Mouse (Mus musculus) kidney, adult 8-10 months (tissue): ENCODE measurements around the gene Mthfsd.
A peak's percentile ranks its signal among the peaks of the same experiment; 100 is the strongest.
"Not testable (repeated sequence)": the region's sequence is repeated elsewhere in the genome, so short reads cannot be mapped to it uniquely, and the experiment has no call there.

Source experiments
- DNase-seq, 2 experiments: peaks; one replicate each; pipeline ENCODE4 v3.0.0; 2022

Gene Mthfsd

DNA sequence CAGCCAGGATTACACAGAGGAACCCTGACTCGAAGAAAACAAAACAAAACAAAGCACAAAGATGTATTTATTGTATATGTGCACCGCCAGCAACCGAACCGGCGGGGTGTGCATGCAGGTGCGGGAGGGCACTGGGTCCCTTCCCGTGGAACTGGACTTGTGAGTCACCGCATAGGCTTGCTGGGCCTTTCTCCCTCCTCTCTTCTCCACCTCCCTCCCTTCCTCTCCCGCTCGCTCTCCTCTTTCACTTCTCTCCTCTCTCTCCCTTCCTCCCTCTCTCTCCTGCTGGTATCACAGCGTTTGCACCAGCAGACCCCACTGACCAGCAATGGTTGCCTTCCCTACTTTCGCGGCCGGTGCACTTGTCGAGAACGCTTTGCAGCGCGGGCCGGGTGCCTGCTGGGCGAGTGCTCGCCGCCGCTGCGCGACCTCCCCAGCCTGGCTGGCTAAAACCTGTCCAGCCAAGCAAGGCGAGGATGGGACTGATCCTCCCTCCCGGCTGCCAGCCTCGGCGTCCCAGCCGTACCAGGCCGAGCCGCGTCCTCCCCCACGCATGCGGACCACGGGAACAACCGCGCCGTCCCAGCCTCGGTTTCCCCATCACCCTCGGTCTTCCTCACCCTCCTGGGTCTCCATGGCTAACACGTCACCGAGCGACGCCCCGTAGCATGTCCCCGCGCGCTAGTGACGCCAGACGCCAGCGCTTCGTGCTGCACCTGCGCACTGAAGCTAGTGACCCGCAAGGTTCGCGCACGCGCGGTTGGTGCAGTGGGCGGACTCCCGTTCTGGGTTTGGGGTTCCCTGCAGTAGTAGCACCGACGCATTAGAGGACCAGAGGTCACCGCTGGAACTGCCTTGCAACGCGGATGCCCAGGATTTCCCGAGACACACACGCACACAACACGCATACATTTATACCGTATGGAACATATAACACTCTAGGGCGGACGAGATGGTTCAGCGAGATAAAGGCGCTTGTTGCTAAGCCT is at the start of gene Mthfsd:
Gene Mthfsd (minus strand): TSS at position 725 of the 989 bp plus-strand sequence.
- DNase-seq = peak; percentile 97 to 99

DNA sequence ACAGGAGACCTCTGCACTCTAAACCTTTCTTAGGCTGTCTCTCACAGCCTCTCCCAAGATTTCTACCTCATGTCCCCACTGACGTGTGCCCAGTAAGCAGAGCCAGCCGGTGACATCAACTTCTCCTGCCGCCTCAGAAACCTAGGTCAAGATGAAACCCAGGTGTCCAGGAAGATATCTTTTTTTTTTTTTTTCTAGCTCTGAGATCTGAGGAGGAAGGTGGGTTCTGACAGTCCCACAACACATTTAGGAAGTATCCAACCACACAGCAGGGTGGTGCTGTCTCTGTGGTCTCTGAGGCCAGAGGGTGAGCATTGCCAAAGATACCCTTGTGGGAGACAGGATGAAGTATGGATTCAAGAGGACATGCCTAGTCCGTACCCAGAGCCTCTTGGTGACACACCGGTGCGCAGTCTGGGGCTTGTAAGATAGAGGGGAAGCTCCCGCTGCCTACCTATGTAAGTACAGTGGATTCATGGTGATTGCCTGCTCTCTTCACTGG is 48.8 kb upstream of the Mthfsd start:
- no peak for DNase-seq

DNA sequence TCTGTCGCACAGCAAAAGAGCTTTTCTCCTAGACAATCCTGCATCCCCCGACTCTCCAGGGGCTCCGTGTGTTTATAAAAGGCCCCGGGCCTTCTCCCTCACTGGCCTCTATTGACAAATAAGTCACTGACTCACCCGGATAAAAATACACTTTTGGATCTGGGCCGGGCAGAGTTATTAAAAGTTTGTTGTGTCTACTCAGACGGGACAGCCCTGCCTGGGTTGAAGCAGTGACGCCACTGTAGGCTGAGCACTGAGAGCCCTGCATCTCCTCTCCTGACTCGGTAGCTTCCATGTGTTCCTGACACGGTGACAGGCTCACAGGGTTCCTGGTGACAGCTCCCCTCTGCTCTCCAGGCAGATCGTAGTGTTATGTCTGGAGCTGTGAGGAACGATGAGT is 44.2 kb upstream of the Mthfsd start:
- no peak for DNase-seq

DNA sequence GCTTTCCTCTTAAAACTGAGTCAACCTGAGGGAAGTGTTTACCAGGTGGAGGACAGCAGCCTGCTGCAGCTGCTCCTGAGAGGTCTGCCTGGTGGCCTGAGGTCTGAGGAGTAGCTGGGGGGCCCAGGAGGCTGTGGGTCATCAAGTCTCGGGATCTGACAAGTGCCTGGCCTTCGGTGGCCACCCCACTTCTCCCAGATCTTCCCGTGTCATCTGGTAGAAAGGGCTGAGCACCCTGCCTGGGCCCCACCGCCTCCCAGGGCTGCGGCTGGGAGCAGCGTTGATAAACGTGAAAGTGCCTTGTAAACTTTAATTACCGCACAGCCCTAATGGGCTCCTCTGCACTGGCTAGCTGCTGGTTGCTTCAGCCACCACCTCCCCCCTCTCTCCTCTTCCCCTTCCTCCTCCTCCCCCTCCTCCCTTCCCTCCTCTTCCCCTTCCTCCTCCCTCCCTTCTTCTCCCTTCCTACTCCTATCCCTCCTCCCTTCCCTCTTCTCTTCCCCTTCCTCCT is 40.4 kb upstream of the Mthfsd start:
- DNase-seq = no peak

DNA sequence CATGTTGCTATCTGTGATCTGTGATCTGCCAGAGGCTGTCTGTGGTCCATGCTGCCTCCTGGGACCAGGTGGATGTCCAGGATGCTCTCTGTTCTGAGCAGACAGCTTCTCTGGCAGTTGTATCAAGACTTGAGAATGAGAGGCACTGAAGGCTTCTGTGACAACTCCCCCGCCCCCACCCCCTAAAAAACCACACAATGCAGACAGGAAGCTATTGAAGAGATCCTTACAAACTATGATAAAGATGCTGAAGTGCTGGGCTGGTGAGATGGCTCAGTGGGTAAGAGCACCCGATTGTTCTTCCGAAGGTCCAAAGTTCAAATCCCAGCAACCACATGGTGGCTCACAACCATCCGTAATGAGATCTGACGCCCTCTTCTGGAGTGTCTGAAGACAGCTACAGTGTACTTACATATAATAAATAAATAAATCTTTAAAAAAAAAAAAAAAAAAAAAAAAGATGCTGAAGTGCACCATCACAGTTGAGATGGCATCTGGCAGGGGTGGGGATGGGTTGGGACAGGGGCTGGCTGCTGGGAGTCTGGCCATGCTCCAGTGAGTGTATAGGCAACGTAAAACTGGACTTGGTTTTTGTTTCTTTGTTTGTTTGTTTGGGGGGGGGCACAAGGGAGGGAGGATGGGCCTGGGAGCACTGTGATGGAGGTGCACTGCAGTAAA is 37.4 kb upstream of the Mthfsd start:
- not testable (repeated sequence) for DNase-seq

DNA sequence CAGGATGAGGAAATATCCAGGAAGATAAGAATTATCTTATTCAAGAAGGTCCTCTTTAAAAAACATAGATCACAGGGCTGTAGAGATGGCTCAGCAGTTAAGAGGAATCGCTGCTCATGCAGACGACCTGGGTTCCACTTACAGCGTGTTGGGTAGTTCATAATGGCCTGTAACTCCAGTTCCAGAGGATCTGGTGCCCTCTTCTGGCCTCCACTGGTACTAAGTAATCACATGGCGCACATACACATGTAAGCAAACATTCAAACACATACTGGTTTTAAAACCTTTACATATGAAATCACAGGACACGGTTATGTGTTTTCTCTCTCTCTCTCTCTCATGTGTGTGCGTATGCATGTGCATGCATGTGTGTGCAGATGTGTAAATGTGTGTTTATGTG is 28.7 kb upstream of the Mthfsd start:
- DNase-seq = no peak

DNA sequence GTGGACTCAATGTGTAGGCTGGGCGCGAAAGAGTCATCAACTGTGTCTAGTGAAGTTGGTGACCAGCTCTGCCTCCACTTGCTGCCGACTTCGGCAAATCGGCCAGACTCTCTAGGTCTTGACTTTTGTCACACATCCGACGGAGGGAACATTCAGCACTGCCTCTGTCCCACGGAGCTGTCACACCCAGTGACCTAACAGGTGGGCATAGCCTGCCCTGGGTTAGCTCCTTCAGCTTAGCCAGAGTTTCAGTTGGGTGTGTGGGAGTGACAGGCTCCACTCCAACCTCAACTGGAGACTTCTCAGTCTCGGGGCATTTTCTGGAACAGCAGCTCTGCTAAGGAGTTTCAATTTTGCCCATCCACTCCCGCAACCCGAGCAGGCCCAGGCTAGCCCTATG is 26.3 kb upstream of the Mthfsd start:
- no peak for DNase-seq

DNA sequence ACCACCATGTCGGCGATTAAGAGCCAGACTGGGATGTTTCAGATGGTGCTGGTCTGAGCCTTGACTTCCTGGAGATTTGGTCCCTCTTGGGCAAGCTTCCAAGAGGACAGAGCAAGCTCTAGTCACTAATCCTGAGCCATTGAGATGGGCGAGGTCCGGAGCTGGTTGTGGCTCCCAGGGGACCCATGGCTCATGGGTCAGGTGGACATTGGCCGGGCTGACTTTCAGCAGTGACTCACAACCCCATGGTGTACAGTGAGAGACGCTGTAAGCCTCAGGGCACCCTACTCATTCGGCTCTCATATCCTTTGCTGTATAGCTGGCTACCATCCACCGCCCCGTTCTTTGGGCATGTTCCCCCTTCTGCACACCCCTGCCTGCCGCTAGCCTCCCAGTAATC is 25.9 kb upstream of the Mthfsd start:
- DNase-seq = no peak

DNA sequence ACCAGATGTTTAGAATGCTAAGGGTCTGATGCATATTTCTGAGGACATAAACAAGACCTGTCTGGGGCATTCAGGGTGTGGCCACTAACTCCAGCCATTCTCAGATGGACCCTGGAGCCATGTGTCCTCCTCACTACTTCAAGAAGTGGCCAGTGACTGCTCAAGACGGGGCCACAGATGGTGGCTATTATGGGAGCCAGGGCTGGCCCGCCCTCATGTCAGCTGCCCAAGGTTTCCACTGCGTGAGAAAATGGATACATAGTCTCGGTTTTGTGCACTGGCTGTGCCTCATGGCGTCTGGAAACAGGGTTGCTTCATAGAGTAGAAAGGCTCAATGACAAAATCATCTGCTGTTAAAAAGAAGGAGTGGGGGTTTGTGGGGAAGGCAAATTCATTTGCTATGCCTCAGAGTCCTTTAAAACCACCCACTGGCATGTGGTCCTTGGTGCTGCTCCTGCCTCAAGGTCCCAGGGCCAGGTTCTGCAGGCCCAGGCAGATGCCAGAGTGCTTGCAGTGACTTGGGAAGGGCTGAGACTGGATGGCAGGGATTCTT is 24.8 kb upstream of the Mthfsd start:
- DNase-seq = no peak

DNA sequence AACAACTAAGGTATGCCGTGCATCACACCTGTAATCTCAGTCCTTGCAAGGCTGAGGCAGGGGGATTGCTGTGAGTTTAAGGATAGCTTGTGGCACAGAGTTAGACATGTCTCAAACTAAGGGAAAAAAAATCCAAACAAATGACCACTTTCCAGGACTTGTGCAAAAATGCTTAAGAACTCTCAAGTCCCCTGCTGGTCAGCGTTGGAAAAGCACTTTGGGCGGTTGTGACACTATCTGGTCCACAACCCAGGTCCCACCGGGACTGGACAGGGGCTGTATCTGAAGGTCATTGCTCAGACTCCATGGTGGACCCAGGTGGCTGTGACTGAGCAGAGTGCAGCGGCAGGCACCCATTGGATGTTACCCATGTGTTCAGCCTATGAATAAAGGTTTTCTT is 22.3 kb upstream of the Mthfsd start:
- DNase-seq = no peak

DNA sequence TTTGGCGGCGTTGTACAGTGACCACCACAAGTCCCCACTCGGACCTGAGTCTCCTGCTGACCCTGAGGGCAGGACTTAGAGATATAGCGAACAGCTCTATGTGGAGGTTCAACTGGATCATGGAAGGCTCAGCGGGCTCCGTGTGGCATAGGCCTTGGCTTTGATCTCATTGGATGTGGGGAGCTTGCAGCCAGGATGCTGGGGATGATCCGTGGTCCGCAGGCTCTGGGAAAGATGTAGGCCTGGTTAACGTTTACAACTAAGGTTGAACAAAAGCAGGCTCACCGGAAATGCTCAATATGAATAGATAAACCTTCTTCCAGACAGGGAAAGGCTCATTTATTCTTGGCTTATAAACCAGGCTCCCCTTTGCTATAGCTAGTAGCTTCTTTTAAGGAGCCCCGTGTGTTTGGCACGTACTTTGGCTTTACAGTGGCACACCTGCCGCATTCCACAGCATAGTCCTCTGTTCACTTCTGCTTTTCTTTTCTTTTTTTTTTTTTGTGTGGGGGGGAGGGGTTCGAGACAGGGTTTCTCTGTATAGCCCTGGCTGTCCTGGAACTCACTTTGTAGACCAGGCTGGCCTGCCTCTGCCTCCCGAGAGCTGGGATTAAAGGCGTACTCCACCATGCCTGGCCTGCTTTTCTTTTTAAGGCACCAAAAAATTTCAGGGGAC is 21.2 kb upstream of the Mthfsd start:
- no peak for DNase-seq

DNA sequence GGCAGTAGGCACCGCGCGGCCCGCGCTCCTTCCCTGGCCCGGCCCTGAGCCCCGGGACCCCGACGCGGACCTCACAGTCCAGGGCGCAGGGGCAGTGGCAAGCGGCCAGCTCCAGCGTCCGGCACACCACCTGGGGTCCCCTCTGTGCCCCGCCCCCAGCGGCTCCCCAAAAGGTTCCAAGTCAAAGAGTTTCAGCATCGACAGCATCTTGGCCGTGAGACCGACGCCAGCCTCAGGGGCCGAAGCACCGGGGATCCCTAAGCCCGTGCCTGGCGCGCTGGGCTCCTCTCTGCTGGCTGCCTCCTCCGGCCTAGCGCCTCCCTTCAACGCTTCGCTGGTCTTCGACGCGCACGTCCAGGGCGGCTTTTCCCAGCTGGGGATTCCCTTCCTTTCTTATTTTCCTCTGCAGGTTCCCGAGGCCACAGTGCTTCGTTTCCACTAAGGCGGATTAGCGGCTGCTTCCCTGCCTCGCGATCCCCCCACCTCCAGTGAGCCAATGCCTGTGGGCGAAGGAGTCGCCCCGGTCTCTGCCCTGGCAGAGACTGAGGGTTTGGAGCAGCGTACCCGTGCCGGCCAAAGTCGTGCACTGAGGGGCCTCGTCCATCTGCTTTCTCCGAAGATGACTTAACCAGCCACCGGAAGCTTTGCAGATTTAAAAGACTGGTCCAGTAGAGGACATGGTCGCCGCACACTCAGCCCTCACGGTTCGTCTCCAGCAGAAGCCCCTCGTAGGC is 20.5 kb upstream of the Mthfsd start:
- no peak for DNase-seq

DNA sequence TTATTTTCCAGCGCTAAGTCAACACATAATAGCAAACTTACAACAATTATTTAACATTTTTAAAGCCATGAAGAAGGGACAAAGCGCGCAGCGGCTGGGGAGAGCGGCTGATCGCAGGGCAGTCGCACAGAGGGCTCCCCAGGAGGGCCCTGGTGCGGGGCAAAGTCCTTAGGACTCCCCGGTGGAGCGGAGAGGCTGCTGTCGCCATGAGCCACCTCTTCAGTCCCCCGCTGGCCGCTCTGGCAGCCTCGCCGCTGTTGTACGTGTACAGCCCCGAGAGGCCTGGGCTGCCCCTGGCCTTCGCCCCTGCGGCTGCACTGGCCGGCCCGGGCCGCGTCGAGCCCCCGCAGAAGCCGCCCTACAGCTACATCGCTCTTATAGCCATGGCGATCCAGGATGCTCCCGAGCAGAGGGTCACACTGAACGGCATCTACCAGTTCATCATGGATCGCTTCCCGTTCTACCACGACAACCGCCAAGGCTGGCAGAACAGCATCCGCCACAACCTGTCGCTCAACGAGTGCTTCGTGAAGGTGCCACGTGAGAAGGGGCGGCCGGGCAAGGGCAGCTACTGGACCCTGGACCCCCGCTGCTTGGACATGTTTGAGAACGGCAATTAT is 19.7 kb upstream of the Mthfsd start, which contains the start of gene Foxl1:
Gene Foxl1 (plus strand): TSS at position 185 of the 620 bp plus-strand sequence.
- DNase-seq = no peak

DNA sequence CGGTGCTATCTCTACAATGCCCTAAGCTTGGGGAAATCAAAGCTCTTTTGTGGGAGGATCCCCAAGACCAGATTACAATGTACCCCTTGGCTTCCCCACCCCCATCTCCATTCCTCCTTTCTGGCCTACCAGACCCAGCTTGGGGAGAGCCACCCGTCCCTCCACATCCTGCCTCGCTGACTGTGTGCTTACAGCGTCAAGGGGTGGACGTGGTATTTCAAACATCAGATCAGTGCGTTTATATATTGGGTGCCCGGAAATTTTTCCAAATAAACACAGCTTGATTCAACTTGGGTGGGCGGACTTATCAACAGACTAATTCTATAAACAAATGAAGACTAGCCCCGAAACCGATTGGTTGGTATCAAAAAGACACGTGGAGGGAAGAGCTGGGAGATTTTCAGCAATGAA is 19.1 kb upstream of the Mthfsd start:
- DNase-seq = no peak

DNA sequence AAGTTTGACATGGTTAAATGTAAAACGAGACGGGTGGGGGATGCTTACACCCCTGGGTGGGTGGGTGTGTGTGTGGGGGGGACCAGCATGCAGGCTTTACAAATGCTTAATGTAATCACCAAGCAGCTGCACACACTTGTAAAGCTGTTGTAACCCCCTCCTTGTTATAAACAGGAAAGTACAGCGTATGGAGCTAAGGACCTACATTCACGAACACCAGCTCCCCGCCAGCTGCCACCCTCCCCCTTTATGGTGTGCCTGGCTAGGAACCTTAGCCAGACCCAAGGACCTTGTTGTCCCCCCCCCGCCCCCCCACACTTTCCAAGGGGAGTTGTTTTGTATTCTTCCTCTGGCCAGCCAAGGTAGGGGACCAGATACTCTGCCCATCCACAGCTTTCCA is 18.5 kb upstream of the Mthfsd start:
- DNase-seq = no peak

DNA sequence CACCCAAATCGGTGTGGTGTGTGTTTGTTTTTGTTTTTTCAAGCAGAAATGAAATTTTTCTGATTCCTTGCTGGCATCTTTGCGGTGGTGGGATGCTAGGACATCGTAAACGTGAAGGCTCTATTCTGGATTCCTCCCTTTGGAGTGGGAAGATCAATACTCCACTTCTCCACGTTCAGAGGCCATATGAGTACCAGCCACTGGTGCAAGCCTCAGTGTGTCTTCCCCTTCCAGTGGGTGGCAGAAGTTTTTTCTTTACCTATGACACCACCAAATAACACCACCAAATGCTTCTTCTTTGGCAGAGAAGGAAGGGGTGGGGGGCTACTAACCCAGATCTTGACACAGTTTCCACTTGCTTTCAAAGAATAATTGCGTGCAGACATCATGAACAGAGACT is 18.0 kb upstream of the Mthfsd start:
- DNase-seq = no peak

DNA sequence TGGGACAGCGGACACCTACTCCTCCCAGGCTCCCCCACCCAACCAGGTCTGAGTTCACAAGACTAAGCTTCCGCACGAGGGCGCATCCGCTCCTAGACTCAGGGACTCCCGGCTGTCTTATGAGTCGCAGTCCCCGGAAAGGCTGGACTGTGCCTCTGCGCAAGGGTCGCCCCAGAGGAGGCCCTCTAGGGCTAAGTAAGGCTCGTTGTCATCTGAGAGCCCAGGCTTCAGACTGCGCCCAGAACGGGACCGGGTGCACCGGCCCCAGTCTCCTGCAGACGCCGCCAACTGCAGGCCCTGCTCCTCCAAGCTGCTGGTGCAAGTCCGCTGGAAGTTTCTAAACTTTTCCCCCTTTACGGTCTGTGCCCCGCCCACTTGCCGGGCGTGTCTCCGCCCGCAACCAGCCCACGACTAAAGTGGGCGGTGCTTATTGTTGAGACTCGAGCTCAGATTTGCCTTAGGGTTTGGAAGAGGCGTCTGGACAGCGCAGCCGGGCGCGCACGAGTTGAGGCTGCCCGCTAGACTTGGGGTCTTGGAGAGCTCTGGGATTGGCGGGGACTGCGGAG is 17.2 kb upstream of the Mthfsd start:
- DNase-seq = peak; percentile 50 to 63

DNA sequence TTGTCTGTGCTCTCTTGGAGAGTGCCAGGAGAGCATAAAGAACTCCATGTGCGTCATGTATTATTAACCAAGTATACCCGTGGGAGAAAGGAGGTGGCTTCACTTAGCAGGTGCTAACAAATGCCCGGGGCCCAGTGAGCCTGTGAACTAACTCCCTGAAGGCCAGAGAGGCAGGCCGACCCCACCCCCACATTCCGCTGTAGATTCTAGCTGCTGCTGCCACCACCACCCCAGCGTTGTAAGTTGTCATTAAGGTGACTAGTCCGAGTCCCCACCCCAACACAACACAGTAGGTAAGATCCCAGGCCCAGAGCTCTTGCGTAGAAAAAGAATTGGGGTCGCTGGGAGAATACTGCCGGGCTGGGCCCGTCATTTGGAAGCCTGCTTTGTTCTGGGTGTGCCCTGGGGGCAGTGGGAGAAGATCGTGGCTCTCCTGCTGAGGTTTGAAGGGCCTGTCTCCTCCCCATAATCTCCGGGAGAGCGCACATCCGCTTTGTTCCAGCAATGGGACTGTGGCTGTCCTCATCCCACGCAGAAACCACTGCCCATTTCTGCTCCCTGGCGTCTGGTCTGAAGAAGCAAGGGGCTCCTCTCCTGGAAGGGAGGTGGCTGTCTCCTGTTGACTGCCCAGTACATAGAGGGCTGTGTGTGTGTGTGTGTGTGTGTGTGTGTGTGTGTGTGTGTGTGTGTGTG is 16.5 kb upstream of the Mthfsd start:
- no peak for DNase-seq

DNA sequence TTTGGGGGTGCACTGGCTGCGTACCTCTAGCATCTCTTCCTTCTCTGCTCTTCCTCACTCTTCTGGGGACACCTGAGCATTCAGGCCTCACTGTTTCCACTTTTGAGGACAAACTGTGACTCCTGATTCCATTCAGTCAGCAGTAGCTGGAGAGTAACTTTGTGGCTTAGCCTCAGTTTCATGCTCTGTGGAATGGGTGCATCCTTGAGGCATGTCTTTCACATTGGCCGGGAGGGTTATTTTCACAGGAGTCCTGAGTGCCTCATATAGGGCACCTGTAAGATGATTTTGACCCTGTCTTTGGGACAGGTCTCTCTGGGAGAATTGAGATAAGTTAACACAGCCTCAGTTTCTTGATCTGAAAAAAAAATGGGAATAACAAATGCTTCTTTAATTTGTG is 14.9 kb upstream of the Mthfsd start:
- DNase-seq = no peak

DNA sequence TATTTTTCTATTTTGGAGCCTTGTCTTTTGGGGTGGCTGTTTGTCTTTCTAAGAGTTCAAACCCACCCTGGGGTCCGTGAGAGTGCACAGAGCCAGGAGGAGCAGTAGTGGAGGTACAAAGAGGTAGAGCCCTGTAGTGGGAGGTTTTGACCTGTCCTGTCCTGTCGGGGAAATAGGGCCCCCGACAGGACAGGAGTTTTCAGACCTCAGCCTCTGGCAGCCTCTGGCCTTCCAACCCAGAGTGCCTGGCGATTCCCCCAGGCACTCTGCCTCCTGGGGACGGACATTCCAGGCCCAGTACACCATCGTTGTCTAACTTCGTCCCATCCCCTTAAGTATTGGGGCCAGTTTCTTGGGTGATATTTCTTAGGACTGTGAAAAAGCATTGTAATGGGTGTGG is 14.2 kb upstream of the Mthfsd start:
- no peak for DNase-seq

DNA sequence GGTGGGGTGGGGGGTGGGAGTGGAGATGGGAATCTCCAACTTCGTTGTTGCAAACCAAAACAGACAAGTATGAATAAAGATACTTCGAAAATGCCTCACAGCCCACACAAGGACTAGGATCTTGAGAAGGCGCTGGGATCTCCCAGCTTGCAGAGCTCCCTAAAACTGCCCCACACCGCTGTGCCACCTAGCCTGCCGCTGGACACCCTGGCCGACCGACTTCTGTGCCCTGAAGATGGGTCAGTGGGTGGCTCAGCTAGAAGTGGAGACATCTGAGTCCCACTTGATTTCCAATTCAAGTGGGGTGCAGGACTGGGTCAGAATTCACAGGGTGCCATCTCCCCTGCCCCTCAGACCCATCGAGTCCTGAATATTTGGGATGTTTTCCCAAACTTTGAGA is 13.5 kb upstream of the Mthfsd start:
- no peak for DNase-seq
